Mouse (Mus musculus): ENCODE results near the gene Zcchc14. TPM values are rescaled to one million over a fixed set of nuclear protein-coding genes. Genes with fewer than 3 reads are reported as not detected.
A peak's percentile ranks its signal among the peaks of the same experiment; 100 is the strongest.
"Not testable (repeated sequence)": the region's sequence is repeated elsewhere in the genome, so short reads cannot be mapped to it uniquely, and the experiment has no call there.

Zcchc14 gene
- polyA plus RNA-seq, 1 experiment = 37.0 TPM

- Histone ChIP-seq H3K27me3 (ENCODE audit: control insufficient read depth, insufficient read depth, low read length) (no peaks in the 10 kb centered on the region), H3K27ac (ENCODE audit: insufficient read depth, low read length) (no peak overlapping the region), H3K4me1 (ENCODE audit: control insufficient read depth, insufficient read depth, low read length) (no peaks in the 10 kb centered on the region; the same call in 1 of the 2 replicates), H3K4me3 (replicated peaks; ENCODE audit: insufficient read depth, low read depth, low read length) (no peak overlapping the region)
- TF ChIP-seq POLR2A (IDR thresholded peaks at IDR 0.05; ENCODE audit: borderline replicate concordance, insufficient read depth, low read length) = no peak
- peak; percentile 30; the same call in 1 of the 2 replicates for TF ChIP-seq CTCF (IDR thresholded peaks at IDR 0.05; ENCODE audit: borderline replicate concordance, insufficient read depth, low read depth, low read length)
- WGBS = 78% methylated on average over 5 of the region's 5 CpGs
- no peak for DNase-seq
Observed at GRCm38 (mm10) chr8:121674524-121674923, 21.8 kb upstream of the Zcchc14 start.

DNA sequence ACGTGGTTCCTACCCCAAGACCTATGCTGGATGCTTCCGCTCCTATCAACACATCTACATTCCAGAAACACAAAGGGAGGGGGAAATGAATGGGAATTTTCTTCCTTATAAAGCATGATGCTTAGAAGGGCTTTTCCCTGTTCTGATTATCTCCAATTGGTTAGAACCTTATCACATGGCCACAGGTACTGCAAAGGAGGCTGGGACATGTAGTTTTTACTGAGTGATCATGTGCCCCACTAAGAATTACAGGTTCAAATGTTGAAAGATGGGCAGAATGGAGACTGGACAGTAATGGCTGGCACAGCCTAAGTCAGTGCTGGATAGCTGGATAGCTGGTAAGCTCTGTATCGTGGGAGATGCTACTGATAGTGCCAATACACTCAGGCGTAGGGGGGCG lies 21.2 kb upstream of the Zcchc14 start:
- WGBS = 79% methylated on average over 5 of the region's 5 CpGs
- TF ChIP-seq POLR2A (IDR thresholded peaks at IDR 0.05; ENCODE audit: borderline replicate concordance, insufficient read depth, low read length) (no peak), CTCF (IDR thresholded peaks at IDR 0.05; ENCODE audit: borderline replicate concordance, insufficient read depth, low read depth, low read length) (no peak)
- Histone ChIP-seq H3K27ac (ENCODE audit: insufficient read depth, low read length) (no peak overlapping the region), H3K4me3 (replicated peaks; ENCODE audit: insufficient read depth, low read depth, low read length) (no peak overlapping the region), H3K27me3 (ENCODE audit: control insufficient read depth, insufficient read depth, low read length) (no peaks in the 10 kb centered on the region), H3K4me1 (ENCODE audit: control insufficient read depth, insufficient read depth, low read length) (peaks cover 6% of the 10 kb centered on the region)
- peak in 1 of 2 experiments; percentile 46 for DNase-seq

- Histone ChIP-seq H3K27me3 (ENCODE audit: control insufficient read depth, insufficient read depth, low read length) (no peaks in the 10 kb centered on the region), H3K4me1 (ENCODE audit: control insufficient read depth, insufficient read depth, low read length) (peaks cover 14% of the 10 kb centered on the region), H3K4me3 (replicated peaks; ENCODE audit: insufficient read depth, low read depth, low read length) (no peak overlapping the region), H3K27ac (ENCODE audit: insufficient read depth, low read length) (no peak overlapping the region)
- WGBS = 86% methylated on average over 4 of the region's 4 CpGs
- DNase-seq = no peak
- TF ChIP-seq CTCF (IDR thresholded peaks at IDR 0.05; ENCODE audit: borderline replicate concordance, insufficient read depth, low read depth, low read length) (no peak), POLR2A (IDR thresholded peaks at IDR 0.05; ENCODE audit: borderline replicate concordance, insufficient read depth, low read length) (no peak)
Observed at GRCm38 (mm10) chr8:121673153-121673552, 20.5 kb upstream of the Zcchc14 start.

GRCm38 (mm10) chr8:121669208-121669607 lies 16.5 kb upstream of the Zcchc14 start:
- TF ChIP-seq CTCF (IDR thresholded peaks at IDR 0.05; ENCODE audit: borderline replicate concordance, insufficient read depth, low read depth, low read length) = no peak
- no peak for TF ChIP-seq POLR2A (IDR thresholded peaks at IDR 0.05; ENCODE audit: borderline replicate concordance, insufficient read depth, low read length)
- Histone ChIP-seq H3K27me3 (ENCODE audit: control insufficient read depth, insufficient read depth, low read length) (no peaks in the 10 kb centered on the region), H3K4me3 (replicated peaks; ENCODE audit: insufficient read depth, low read depth, low read length) (no peak overlapping the region), H3K27ac (ENCODE audit: insufficient read depth, low read length) (no peak overlapping the region), H3K4me1 (ENCODE audit: control insufficient read depth, insufficient read depth, low read length) (peaks cover 14% of the 10 kb centered on the region)
- WGBS = 31% methylated on average over 8 of the region's 8 CpGs
- DNase-seq = peak in 1 of 2 experiments; percentile 47

- no peak for DNase-seq
- H3K4me1 ChIP-seq (ENCODE audit: control insufficient read depth, insufficient read depth, low read length) = peaks cover 14% of the 10 kb centered on the region
- H3K27ac ChIP-seq (ENCODE audit: insufficient read depth, low read length) = no peak overlapping the region
- H3K27me3 ChIP-seq (ENCODE audit: control insufficient read depth, insufficient read depth, low read length) = no peaks in the 10 kb centered on the region
- WGBS = 40% methylated on average over 6 of the region's 6 CpGs
- no peak for TF ChIP-seq POLR2A (IDR thresholded peaks at IDR 0.05; ENCODE audit: borderline replicate concordance, insufficient read depth, low read length)
- TF ChIP-seq CTCF (IDR thresholded peaks at IDR 0.05; ENCODE audit: borderline replicate concordance, insufficient read depth, low read depth, low read length) = no peak
- H3K4me3 ChIP-seq (replicated peaks; ENCODE audit: insufficient read depth, low read depth, low read length) = no peak overlapping the region
Observed at GRCm38 (mm10) chr8:121668553-121668952, 15.9 kb upstream of the Zcchc14 start.

GRCm38 (mm10) chr8:121667936-121668500 lies 15.3 kb upstream of the Zcchc14 start:
- not testable (repeated sequence) for DNase-seq; H3K4me3 ChIP-seq (replicated peaks; ENCODE audit: insufficient read depth, low read depth, low read length); H3K27me3 ChIP-seq (ENCODE audit: control insufficient read depth, insufficient read depth, low read length); H3K27ac ChIP-seq (ENCODE audit: insufficient read depth, low read length)
- WGBS = 76% methylated on average over 9 of the region's 9 CpGs
- peaks cover 14% of the 10 kb centered on the region for H3K4me1 ChIP-seq (ENCODE audit: control insufficient read depth, insufficient read depth, low read length)

- WGBS = 39% methylated on average over 16 of the region's 16 CpGs
- peak in 1 of 2 experiments; percentile 41 for DNase-seq
- no peak overlapping the region for H3K27ac ChIP-seq (ENCODE audit: insufficient read depth, low read length)
- peaks cover 18% of the 10 kb centered on the region for H3K4me1 ChIP-seq (ENCODE audit: control insufficient read depth, insufficient read depth, low read length)
- H3K27me3 ChIP-seq (ENCODE audit: control insufficient read depth, insufficient read depth, low read length) = no peaks in the 10 kb centered on the region
- no peak overlapping the region for H3K4me3 ChIP-seq (replicated peaks; ENCODE audit: insufficient read depth, low read depth, low read length)
- TF ChIP-seq POLR2A (IDR thresholded peaks at IDR 0.05; ENCODE audit: borderline replicate concordance, insufficient read depth, low read length) = no peak
- no peak for TF ChIP-seq CTCF (IDR thresholded peaks at IDR 0.05; ENCODE audit: borderline replicate concordance, insufficient read depth, low read depth, low read length)
Observed at GRCm38 (mm10) chr8:121665329-121665728, 12.6 kb upstream of the Zcchc14 start.

DNA sequence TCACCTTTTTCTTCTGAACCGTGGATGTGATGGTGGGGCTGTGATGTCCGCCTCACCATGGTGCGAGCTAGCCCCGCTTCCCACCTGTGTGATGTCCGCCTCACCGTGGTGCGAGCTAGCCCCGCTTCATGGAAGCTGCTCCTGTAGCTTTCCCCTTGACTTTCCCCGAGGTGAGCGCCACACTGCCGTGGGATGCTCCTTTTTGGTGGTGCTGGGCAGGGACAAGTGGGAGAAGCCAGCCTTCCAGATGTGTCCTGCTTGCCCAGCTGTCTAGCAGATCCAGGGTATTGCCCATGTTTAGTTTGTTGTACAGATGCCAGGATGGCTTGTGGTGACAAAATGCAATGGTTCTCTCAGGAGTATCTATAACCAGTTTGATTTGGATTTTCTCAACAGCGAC lies 10.4 kb upstream of the Zcchc14 start:
- TF ChIP-seq CTCF (IDR thresholded peaks at IDR 0.05; ENCODE audit: borderline replicate concordance, insufficient read depth, low read depth, low read length) (no peak), POLR2A (IDR thresholded peaks at IDR 0.05; ENCODE audit: borderline replicate concordance, insufficient read depth, low read length) (no peak)
- WGBS = 96% methylated on average over 12 of the region's 12 CpGs
- H3K4me1 ChIP-seq (ENCODE audit: control insufficient read depth, insufficient read depth, low read length) = peaks cover 8% of the 10 kb centered on the region
- H3K27me3 ChIP-seq (ENCODE audit: control insufficient read depth, insufficient read depth, low read length) = no peaks in the 10 kb centered on the region
- H3K4me3 ChIP-seq (replicated peaks; ENCODE audit: insufficient read depth, low read depth, low read length) = no peak overlapping the region
- no peak for DNase-seq
- no peak overlapping the region for H3K27ac ChIP-seq (ENCODE audit: insufficient read depth, low read length)
